Mouse (Mus musculus) NIH3T3 (cell line): ENCODE measurements around the gene Misp.

Experiments
- DNase-seq: peaks from one replicate; pipeline ENCODE4 v3.0.0-alpha.2; 2012; ENCODE audit warnings: low read depth

Gene Misp

DNA sequence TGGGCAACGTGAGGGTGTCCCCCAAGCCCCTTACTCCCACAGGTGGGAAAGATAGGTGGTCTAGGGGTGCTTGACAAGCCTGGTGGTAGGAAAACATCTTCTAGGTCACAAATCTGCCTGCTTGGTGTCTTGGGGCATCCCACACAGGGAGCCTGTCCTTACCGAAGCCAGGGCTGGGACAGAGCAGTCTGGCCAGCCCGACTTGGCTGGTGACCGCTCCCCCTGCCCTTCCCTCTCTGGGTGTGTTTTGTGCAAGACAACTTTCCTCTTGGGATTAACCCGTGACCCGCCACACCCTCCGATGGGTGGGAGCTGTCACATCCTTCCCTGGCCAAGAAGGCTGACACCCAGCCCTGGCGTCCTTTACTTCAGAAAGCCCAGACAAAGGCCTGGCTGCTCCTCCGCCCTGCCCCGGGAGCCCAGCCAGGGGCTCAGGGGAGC lies 26.3 kb upstream of the Misp start:
- peak; percentile 47 for DNase-seq

DNA sequence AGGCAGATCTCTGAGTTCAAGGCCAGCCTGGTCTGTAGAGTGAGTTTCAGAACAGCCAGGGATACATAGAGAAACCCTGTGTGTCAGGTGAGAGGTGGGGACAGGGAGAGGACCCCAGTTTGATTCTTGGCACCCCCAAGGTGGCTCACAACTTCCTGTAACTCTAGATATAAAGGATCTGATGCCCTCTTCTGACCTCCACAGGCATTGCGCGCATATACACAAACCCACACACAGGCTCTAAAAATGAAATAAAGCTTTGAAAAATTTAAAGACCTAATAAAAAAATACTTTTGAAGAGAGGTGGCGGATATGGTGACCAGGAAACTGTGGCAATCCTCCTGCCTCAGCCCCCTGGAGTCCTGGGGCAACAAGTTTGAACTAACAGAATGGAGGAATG lies 24.9 kb upstream of the Misp start:
- DNase-seq: no peak

DNA sequence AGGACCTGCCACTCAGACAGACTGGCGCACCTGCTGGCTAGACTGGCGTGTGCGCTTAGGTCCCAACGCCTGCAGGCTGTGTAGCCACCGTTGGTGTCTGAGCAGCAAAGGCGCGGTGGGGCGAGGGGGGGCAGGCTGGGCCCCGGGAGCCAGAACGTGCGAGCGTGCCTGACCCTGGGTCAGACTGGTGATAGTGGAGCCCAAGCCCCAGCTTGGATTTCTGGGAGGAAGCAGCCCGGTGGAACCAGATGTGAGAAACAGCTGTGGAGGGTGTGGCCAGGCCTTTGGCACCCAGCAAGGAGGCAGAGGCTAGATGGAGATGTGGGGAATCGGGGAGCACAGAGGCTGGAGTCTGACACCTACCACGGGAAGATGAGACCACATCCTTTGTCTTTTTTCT lies 23.5 kb upstream of the Misp start:
- DNase-seq: no peak

DNA sequence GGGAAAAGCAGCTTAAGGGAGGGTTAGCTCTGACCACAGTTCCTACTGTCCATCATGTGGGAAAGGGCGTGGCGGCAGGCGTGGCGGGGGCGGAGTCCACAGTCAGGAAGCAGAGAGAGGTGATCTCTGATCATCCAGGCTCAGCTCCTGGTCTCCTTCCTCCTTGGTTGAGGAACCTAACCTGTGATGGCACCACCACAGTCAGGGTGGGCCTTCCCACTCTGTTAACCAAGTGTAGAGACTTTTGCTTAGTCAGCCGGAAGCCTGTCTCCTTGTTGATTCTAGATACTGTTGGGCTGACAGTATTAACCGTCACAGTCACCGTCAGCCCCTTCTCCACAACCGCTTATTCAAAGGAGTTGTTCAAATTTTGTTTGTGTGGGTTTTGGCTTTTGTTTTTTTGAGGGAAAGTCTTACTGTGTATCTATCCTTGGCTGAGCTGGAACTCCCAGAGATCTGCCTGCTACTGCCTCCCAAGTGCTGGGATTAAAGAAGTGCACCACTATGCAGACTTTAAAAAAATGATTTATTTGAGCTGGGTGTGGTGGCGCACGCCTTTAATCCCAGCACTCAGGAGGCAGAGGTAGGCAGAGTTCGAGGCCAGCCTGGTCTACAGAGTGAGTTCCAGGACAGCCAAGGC lies 22.4 kb upstream of the Misp start:
- no peak for DNase-seq

DNA sequence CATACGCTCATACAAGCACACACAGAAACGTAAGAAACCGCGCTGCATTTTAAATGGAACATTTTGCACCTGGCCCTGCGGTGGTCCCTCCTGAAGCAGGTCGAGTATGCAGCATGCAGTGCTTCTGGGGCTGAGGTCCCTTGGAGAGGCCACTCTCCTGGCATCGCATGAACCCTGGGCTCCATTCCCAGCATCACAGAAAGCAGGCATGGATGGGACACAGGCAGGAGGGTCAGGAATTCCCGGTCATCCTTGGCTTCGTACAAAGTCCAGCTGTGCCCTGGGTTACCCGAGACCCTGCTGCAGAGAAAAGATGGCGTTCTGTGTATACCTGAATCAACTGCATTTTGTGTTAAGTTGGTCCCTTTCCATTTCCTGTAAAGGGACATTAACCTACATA lies 20.3 kb upstream of the Misp start:
- DNase-seq: no peak

DNA sequence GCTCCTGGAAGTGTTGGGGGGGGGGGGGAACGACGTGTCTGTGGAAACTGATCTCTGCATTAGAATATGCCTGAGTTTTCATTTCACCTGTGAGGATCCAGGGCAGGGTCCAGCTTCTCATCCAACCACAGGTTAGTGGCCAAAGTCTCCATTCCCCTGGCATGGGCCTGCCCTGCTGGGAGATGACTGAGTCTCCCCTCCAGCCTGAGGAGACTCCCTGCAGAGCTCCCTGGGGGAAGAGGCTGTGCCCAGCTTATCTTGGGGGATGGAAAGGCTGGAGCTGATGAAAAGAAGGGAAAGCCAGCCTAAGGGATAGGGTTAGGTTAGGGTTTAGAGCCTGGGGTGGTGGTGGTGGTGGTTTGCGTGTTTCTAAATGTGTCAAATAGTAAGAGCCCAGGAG lies 19.0 kb upstream of the Misp start:
- DNase-seq: peak; percentile 60

DNA sequence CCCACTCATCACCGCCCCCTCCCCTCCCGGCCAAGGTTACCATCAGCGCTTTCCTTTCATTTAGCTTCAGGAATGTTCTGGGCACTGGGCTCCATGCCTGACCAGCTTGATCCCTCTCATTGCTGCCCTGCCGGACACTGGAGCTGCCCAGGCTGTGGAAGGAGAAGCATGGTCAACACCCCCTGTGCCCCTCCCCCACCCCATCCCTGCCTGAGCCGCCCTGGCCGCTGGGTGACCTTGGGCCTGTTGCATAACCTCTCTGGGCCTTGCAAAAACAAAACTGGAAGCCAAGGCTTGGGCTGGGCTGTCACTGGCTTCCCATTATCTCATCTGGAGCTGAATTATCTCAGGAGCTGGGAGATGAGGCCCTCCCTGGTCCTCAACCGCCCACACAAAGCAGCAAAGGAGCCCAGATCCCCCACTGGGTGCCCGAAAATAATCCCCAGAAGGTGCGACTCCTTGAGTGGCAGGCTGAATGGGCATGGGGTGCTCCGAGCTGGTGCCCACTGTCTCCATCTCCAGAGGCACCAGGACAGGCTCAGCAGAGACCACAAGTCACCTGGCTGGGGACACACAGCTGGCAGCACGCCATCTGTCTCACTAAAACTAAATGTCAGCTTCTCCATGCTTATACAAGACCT lies 18.3 kb upstream of the Misp start:
- peak; percentile 90 for DNase-seq

DNA sequence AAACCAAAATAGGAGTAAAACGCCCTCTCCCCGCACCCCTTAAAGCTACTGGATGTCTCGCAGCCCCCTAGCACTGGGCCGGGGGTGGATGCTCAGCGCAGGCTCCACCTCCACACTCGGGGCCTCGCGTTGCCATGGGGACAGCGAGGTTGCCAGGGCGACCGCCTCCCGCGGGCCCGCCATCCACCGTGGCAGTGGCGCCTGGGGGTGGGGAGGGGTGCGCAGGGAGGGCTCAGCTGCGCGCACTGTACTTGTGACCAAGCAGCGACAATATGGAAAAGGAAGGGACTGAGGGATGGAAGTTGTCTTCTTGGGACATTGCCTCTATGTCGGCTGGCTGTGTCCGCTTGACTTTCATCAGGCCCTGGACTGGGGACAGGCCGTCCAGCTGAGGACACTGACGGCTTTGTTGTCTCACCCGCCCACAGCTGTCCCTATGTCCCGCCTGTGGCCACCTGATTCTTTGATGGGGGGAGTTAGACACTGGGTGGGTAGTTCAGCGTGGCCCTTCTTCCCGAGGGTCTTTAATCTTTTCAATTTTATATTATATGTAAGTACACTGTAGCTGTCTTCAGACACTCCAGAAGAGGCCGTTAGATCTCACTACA lies 17.0 kb upstream of the Misp start:
- DNase-seq: no peak

DNA sequence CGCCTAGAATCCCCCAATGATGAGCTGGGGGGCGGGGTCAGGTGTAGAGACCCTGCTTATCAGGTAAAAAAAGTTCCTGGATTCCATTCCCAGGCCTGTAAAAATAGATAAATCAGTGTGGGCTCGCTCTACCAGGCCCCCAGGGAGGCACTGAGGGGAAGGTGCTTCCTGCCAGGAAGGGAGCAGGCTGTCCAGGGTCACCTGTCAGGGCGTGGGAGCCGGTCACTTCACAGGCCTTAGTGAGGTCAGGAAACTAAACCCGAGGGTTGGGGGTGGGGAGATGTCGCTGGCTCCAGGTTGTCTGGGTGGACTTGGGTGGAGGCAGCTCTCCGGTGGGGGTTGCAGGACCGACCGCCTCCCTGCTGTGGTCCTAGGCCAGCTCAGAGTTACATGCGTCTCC lies 15.2 kb upstream of the Misp start:
- DNase-seq: no peak

DNA sequence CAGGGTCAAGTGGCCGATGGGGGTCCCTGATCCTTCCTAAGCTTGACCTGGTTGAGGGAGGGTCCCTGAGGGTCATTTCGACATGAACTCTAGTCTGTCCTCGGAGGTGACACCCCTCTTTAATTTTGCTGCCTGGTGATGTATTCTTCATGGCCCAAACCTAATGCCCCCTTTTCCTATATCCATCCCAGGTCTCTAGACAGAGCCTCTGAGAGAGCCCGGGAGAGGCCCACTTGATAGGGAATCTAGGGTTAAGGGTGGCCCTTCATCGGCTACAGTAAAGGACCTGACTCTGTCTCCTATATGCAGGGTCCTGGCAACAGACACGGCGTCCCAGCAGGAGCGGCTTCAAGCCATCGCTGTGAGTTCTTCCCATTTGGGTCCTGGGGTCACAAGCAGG lies 14.5 kb upstream of the Misp start:
- DNase-seq: no peak

DNA sequence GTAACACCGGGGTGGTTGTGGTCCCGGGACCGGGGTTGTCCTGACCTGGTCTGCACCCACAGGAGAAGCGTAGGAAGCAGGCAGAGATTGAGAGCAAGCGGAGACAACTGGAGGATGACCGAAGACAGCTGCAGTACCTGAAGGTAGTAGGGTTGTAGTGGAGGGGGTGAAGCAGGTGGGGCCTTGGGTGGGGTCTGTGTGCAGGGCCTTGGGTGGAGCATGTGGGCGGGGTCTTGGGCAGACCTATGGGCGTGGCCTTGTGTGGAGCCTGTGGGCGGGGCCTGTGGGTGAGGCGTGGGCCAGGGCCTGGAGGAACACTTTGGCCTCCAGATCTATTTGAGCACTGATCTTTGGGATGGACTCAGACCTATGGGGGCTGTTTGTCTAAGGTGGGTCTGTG lies 13.8 kb upstream of the Misp start:
- DNase-seq: peak; percentile 35

DNA sequence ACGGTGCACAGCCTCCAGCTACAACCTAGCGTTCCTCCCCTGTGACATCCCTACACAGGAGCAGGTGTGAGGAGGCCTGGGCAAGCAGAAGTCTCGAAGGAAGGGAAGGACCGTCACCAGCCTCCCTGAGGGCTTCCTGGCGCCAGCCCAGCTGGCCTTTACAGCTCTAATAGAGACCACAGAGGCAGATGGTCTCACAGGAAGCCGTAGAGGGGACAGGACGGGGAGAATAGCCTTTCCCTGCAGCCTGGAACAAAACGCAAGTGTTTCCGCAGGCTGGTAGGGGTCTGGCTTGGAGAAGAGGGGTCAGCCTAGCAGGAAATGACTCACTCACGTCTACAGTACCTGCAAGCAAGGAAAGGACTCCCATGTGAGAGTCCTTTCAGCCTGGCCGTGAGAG lies 13.0 kb upstream of the Misp start:
- DNase-seq: no peak

DNA sequence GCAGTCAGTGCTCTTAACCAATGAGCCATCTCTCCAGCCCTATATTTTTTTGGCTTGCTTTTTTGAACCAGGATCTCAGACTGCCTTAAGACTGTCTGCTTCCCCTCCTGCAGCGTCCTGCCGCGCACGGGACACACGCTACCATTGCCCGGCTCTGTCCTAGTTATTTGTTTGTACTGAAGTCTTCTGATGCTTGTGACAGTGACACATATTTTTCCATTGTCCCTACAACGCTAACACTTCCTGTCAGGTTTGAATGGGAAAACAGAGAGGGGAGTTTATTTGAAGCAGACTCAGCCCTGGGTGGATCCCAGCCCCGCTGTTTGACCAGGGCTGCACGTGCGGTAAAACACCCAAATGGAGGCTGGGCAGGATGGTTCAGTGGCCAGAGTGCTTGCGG lies 12.1 kb upstream of the Misp start:
- no peak for DNase-seq

DNA sequence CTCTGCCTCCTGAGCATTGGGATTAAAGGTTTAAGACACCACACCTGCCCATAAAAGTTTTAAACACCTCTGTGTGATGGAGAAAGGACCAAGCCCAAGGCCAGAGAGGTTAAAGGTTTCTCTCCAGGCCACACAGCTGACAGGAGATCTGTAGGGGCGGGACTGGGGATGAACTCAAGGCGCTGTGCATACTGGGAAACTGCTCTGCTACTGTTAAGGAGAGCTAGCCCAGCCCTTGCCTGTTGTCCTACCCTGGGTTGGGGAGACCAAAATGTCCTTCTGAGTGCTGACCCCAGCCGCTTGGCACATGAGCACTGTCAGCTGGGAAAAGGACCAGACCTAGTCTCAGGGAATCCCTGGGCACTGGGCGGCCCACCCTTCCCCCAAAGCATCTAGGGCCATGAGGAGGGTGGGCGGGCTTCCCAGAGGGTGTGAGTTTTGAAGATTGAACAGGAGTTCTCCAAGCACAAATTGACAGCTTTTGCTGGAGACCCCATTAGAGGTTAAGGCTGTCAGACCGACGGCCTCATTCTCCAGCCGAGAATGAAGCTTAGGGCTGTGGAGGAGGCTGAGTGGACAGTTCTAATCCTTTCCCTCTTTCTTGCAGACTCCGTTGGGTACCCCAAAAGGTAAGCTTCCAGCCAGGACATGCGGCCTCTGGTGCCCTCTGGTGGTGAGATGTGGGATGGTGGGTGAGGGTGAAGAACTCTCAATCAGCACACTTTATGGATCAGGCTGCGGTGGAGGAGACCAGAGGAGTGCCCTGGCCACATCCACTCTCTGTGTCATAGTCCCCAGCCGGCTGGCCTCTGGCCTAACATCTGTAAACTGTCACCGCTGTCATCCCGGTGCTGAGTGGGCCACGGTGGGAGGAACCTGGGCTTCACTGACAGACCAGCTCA lies 8.8 kb upstream of the Misp start:
- DNase-seq: peak; percentile 91

DNA sequence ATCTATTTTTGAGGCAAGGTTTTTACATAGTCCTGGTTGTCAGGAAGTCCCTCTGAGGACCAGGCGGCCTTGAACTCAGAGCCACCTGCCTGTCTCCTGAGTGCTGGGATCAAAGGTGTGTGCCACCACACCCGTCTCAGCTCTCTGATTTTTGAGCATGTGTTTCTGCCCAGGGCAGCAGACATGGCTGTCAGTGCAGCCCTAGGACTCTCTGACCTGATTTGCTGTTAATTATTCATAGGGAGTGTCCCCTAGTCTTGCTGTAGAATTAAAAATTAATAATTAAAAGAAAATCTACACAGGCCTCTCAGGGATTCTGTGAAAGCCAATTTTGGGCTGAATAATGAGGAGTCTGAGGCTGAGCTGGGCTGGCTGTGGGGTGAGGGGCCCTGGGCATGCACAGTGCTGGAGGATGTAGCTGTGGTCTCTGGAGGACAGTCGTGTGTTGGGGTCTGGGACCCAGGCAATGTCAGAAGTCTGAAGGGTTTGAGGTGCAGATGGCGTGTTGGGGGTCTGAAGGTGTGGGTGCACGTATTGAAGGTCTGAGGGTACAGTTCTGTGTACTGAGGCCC lies 6.4 kb upstream of the Misp start:
- DNase-seq: no peak

DNA sequence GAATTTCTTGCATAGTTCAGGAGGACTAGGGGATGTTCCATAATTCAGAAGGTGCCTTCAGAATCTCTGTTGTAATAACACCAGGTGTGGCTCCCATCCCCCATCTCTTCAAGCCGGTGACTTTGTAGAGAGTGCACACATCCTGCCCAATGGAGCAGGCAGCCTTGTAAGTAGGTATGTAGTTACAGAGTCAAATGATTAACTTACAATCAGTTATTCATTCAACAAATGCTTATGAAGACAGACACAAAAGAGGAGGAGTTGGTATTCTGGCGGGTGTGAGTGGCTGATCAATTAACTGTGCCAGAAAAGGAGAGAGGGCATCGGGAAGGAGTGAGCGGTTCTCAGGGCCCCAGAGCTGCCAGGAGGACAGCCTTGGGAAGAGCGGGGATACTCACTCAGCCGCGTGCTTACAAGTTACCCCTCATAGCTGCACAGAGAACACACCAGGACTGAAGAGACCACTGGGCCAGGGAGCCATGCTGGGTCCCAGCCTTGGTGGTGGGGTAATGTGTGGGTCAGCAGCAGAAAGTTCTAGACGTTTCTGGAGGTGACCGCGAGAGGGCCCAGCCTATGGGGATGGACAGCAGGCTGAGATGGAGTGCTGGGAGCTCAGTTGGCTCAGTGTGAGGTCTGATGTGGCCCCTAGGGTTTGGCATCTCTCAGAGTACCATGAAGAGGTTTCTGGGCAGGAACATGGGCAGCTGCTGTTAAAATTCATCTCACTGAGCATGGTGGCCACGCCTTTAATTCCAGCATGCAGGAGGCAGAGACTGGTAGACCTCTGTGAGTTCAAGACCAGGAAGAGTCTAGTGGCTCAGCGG lies 4.9 kb upstream of the Misp start:
- no peak for DNase-seq

DNA sequence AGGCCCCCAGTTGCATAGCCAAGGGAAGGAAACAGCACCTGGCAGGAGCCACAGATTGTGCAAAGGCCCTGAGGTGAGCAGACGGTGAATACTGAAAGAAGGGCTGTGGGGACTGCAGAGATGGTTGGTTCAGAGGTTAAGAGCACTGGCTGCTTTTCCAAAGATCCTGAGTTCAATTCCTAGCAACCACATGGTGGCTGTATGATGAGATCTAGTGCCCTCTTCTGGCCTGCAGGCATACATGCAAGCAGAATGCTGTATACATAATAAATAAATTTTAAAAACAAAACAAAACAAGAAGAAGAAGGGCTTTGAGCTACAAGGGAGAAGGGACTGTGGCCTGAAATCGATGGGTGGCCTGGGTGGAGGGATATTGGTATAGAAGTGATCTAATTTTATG lies 3.7 kb upstream of the Misp start:
- peak; percentile 34 for DNase-seq

DNA sequence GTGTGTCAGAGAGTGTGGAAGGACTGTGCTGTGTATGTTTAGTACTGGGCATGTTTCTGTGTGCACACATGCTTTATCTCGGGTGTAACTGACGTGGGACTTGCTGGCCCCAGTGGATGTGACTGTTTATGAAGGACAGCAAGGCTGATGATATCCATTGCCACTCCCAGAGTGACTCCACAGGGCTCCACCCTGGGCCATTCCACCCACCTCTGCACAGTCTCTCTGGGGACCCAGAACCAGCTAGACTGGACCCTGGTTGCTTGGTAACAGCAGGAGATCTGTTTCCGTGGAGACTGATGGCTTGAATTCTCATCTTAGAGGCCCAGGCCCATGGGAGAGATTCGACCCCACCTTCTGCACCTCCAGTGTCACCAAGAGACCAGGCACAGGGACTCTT lies 2.6 kb upstream of the Misp start:
- no peak for DNase-seq

DNA sequence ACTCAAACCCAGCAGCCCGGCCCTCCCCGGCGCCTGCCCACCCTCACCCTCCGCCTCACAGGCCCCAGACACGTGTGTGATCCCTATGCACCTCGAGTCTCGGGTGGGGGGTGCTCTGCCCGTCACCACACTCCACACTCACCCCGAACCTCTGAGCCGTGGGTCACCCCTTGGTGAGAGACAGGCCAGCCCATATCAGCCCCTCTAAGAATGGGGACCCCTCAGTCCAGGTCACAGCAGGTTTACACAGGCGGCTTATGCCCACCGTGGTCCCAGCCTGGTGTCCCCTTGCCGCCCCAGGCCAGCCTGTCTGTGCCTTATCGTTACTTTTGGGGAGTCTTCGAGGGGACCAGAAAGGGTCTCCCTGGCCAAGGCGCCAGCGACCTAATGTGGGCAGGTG lies 1.2 kb upstream of the Misp start:
- DNase-seq: no peak

DNA sequence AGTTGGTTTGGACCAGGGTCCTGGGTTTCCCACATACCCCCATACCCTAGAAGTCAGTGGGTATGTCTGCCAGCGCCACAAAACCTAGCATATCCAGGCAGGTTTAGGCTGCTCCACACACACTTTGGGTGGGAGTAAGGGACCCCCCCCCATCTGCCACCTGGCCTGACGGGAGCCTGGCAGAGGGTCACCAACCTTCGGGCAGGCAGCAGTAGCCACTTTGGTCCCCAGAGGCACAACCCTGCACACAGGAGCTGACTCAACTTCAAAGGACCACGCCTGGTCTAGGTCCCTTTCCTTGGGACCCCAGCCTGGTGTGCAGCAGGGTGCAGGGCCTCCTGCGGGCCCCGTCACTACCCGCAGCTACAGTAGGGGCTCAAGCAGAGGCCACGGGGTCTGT lies 512 bp upstream of the Misp start:
- DNase-seq: no peak

DNA sequence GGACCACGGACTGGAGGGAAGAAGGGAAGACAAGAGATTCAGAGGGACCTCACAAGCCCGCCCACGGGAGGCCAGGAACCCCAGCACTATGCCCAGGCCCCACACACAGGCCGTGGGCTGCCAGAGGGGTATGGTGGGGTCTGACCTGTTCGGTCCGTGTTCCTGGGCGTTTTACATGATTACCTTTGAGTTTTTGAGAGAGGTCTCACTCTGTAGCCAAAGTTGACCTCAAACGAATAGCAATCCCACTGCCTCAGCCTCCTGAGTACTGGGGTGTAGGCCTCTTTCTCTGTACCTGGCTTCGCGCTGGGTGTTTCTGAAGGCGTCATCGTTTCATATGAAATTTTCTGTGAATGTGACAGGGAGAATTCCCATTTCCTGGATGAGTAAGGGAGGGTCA lies 942 bp downstream of the Misp start:
- DNase-seq: no peak

DNA sequence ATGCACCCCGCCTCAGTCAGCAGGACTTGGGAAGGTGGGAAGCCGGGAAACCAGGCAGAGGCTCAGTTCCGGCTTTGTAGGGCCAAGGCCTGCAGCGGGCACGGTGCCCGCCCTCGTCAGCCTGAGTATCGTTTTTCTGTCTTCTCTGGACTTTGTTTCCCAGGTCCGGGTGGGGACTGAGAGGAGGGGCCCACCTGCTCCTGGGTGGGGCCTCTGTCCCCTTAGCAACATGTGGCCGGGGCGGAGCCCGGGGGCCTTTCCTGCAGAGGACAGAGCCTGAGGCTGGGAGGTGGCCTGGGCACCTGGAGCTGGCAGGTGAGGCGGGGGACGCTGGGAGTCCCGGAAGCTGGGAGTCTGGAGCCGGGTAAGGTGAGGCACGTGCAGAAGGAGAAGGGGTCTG lies 1.6 kb downstream of the Misp start:
- DNase-seq: no peak
